In genomic region chr9:90114567-90115307, GRCm38 (mm10) we compare ENCODE assay signal across 8 mouse cellular contexts. TPM values are rescaled to one million over a fixed set of nuclear protein-coding genes. Genes with fewer than 3 reads are reported as not detected.
DNase-seq lines count a peak whose midpoint lies in the region; ATAC-seq and TF ChIP-seq lines count a peak whose summit lies in the region.

Gene Morf4l1, minus strand, starts transcription at chr9:90114774.

- peak within 1 kb of the TSS; percentile 94 for H3K27ac ChIP-seq in CH12.LX (ENCODE audit: insufficient read depth, low read depth)
- peak within 1 kb of the TSS; percentile 95 for H3K27ac ChIP-seq in forebrain, embryonic 11.5 days (ENCODE audit: low read depth, low read length)
- H3K27ac ChIP-seq in heart, embryonic 16.5 days (ENCODE audit: low read length), result peak within 1 kb of the TSS; percentile 100
- H3K27ac ChIP-seq in liver, embryonic 16.5 days (ENCODE audit: low read length), result peak within 1 kb of the TSS; percentile 99
- peak within 1 kb of the TSS; percentile 99 for H3K27ac ChIP-seq in neural tube, embryonic 13.5 days (replicated peaks)
- H3K27ac ChIP-seq in testis, adult 2 months (ENCODE audit: control insufficient read depth, insufficient read depth, low read depth, low read length), result peak within 1 kb of the TSS; percentile 100

- under 1% methylated on average over 38 of the region's 40 CpGs for WGBS in forebrain, embryonic 11.5 days
- 1% methylated on average over 40 of the region's 40 CpGs for WGBS in heart, embryonic 16.5 days
- 1% methylated on average over 39 of the region's 40 CpGs for WGBS in liver, embryonic 16.5 days (ENCODE audit: insufficient replicate concordance)
- 1% methylated on average over 40 of the region's 40 CpGs for WGBS in neural tube, embryonic 13.5 days

- peak; percentile 61 for TF ChIP-seq POLR2A in CH12.LX (IDR thresholded peaks at IDR 0.05; ENCODE audit: low read depth, low read length)
- peak; percentile 84 for TF ChIP-seq POLR2A in testis, adult 2 months (IDR thresholded peaks at IDR 0.05; ENCODE audit: control insufficient read depth, low read depth, low read length)

- no peak for TF ChIP-seq CTCF in CH12.LX (conservative IDR thresholded peaks at IDR 0.05 in 1 of 2, IDR thresholded peaks at IDR 0.05 in 1 of 2; ENCODE audit: low read depth in 2 of 2, low read length in 2 of 2)
- TF ChIP-seq CTCF in testis, adult 2 months (IDR thresholded peaks at IDR 0.05; ENCODE audit: control insufficient read depth, insufficient read depth, insufficient replicate concordance, low read depth, low read length), result no peak

- TF ChIP-seq EP300 in CH12.LX (IDR thresholded peaks at IDR 0.05; ENCODE audit: low read length), result no peak

- H3K9ac ChIP-seq in CH12.LX (ENCODE audit: insufficient read depth, low read depth), result peak within 1 kb of the TSS; percentile 91
- peak within 1 kb of the TSS; percentile 93 for H3K9ac ChIP-seq in forebrain, embryonic 11.5 days (ENCODE audit: low read length)
- H3K9ac ChIP-seq in heart, embryonic 16.5 days (ENCODE audit: low read length), result peak within 1 kb of the TSS; percentile 100
- H3K9ac ChIP-seq in liver, embryonic 16.5 days (ENCODE audit: low read depth, low read length), result peak within 1 kb of the TSS; percentile 98
- peak within 1 kb of the TSS; percentile 98 for H3K9ac ChIP-seq in neural tube, embryonic 13.5 days

- peaks cover 0 to 2% of the 10 kb centered on the region in 2 experiments for H3K36me3 ChIP-seq in CH12.LX (replicated peaks in 1 of 2; ENCODE audit: control insufficient read depth in 1 of 2, insufficient read depth in 1 of 2, low read length in 1 of 2)
- no peaks in the 10 kb centered on the region for H3K36me3 ChIP-seq in forebrain, embryonic 11.5 days (ENCODE audit: control insufficient read depth, insufficient read depth, low read length)
- H3K36me3 ChIP-seq in heart, embryonic 16.5 days (ENCODE audit: control insufficient read depth, insufficient read depth), result no peaks in the 10 kb centered on the region
- H3K36me3 ChIP-seq in liver, embryonic 16.5 days (ENCODE audit: control insufficient read depth, insufficient read depth), result no peaks in the 10 kb centered on the region
- no peaks in the 10 kb centered on the region for H3K36me3 ChIP-seq in neural tube, embryonic 13.5 days
- H3K36me3 ChIP-seq in testis, adult 2 months (ENCODE audit: control insufficient read depth, insufficient read depth, low read length), result peaks cover 1% of the 10 kb centered on the region; the same call in 1 of the 2 replicates

- DNase-seq in CH12.LX (ENCODE audit: extremely low read depth), result peak; percentile 95
- DNase-seq in c-Kit-positive CD71-positive TER-119-negative erythroid progenitor cells, embryonic 14.5 days (ENCODE audit: low read depth), result peak; percentile 82
- DNase-seq in forebrain, embryonic 11.5 days (ENCODE audit: low spot score), result peak; percentile 99
- DNase-seq in kidney, postnatal 4 days, result peak; percentile 97 to 99

- ATAC-seq in forebrain, embryonic 11.5 days (replicated peaks; ENCODE audit: low FRiP score), result peak; percentile 99
- ATAC-seq in heart, embryonic 16.5 days (replicated peaks; ENCODE audit: extremely low read depth, insufficient read depth, low FRiP score), result peak; percentile 97
- peak; percentile 97 for ATAC-seq in liver, embryonic 16.5 days (ENCODE audit: low read depth)
- ATAC-seq in neural tube, embryonic 13.5 days (ENCODE audit: low read depth), result peak; percentile 99

- H3K4me1 ChIP-seq in CH12.LX (ENCODE audit: control insufficient read depth in 1 of 2, insufficient read depth in 2 of 2), result peaks cover 0 to 23% of the 10 kb centered on the region in 2 experiments; a peak in 2 of 4 replicates
- H3K4me1 ChIP-seq in forebrain, embryonic 11.5 days (replicated peaks; ENCODE audit: control insufficient read depth, insufficient read depth, low read length), result peaks cover 5% of the 10 kb centered on the region; the same call in 1 of the 2 replicates
- H3K4me1 ChIP-seq in heart, embryonic 16.5 days (ENCODE audit: control insufficient read depth, insufficient read depth, low read length), result peaks cover 25% of the 10 kb centered on the region
- H3K4me1 ChIP-seq in liver, embryonic 16.5 days (ENCODE audit: control insufficient read depth, low read depth, low read length), result peaks cover 18% of the 10 kb centered on the region
- H3K4me1 ChIP-seq in neural tube, embryonic 13.5 days (replicated peaks), result peaks cover 39% of the 10 kb centered on the region
- no peaks in the 10 kb centered on the region; the same call in 1 of the 2 replicates for H3K4me1 ChIP-seq in testis, adult 2 months (ENCODE audit: control insufficient read depth, insufficient read depth, low read length)

- H3K27me3 ChIP-seq in CH12.LX (replicated peaks), result no peaks in the 10 kb centered on the region
- no peaks in the 10 kb centered on the region for H3K27me3 ChIP-seq in forebrain, embryonic 11.5 days (ENCODE audit: control insufficient read depth, insufficient read depth, low read length)
- no peaks in the 10 kb centered on the region for H3K27me3 ChIP-seq in heart, embryonic 16.5 days (ENCODE audit: control insufficient read depth, insufficient read depth, low read length)
- H3K27me3 ChIP-seq in liver, embryonic 16.5 days (ENCODE audit: control insufficient read depth, insufficient read depth, low read depth, low read length), result no peaks in the 10 kb centered on the region
- no peaks in the 10 kb centered on the region; the same call in 1 of the 2 replicates for H3K27me3 ChIP-seq in neural tube, embryonic 13.5 days
- no peaks in the 10 kb centered on the region for H3K27me3 ChIP-seq in testis, adult 2 months (ENCODE audit: control insufficient read depth, insufficient read depth, low read length)

- no peak for TF ChIP-seq RAD21 in CH12.LX (IDR thresholded peaks at IDR 0.05; ENCODE audit: low read depth, low read length)

- dilution Hi-C loops in CH12.LX (cut with MboI; ENCODE audit: extremely low pct_ligation_motif_present, extremely low pct_unique_long_range_greater_than_20kb, low sequenced_read_pairs), result no loop called here

- peaks cover 39% of the 10 kb centered on the region for H3K79me2 ChIP-seq in CH12.LX (replicated peaks; ENCODE audit: control insufficient read depth, extremely low read depth, insufficient read depth, poor library complexity, severe bottlenecking)

- H3K9me3 ChIP-seq in CH12.LX (replicated peaks; ENCODE audit: low read length), result no peaks in the 10 kb centered on the region
- no peaks in the 10 kb centered on the region for H3K9me3 ChIP-seq in forebrain, embryonic 11.5 days (ENCODE audit: control insufficient read depth, low read length)
- H3K9me3 ChIP-seq in heart, embryonic 16.5 days (replicated peaks; ENCODE audit: control insufficient read depth, low read length), result no peaks in the 10 kb centered on the region
- H3K9me3 ChIP-seq in liver, embryonic 16.5 days (replicated peaks; ENCODE audit: control insufficient read depth, low read length), result no peaks in the 10 kb centered on the region
- H3K9me3 ChIP-seq in neural tube, embryonic 13.5 days, result no peaks in the 10 kb centered on the region

- peak within 1 kb of the TSS; percentile 95 for H3K4me2 ChIP-seq in CH12.LX (ENCODE audit: insufficient read depth, low read depth, poor library complexity, severe bottlenecking)
- H3K4me2 ChIP-seq in forebrain, embryonic 11.5 days (ENCODE audit: low read depth, low read length, severe bottlenecking), result peak within 1 kb of the TSS; percentile 76
- H3K4me2 ChIP-seq in heart, embryonic 16.5 days (ENCODE audit: low read depth, low read length), result peak within 1 kb of the TSS; percentile 96
- H3K4me2 ChIP-seq in liver, embryonic 16.5 days (ENCODE audit: low read depth, low read length), result peak within 1 kb of the TSS; percentile 93
- H3K4me2 ChIP-seq in neural tube, embryonic 13.5 days, result peak within 1 kb of the TSS; percentile 92

- in situ Hi-C loops in CH12.LX (cut with MboI; ENCODE audit: low pct_ligation_motif_present, low pct_unique_long_range_greater_than_20kb, low sequenced_read_pairs), result loop anchor here (5.0 kb wide), 1 partner anchor 83 kb away; no protein-coding TSS in a partner anchor

- peak within 1 kb of the TSS; percentile 86 to 99 (median 89) for H3K4me3 ChIP-seq in CH12.LX (replicated peaks in 1 of 3; ENCODE audit: low read depth in 2 of 3, low read length in 2 of 3, poor library complexity in 1 of 3)
- H3K4me3 ChIP-seq in forebrain, embryonic 11.5 days (ENCODE audit: low read depth, low read length), result peak within 1 kb of the TSS; percentile 77
- H3K4me3 ChIP-seq in heart, embryonic 16.5 days (ENCODE audit: low read length), result peak within 1 kb of the TSS; percentile 96
- H3K4me3 ChIP-seq in liver, embryonic 16.5 days (ENCODE audit: low read depth, low read length), result peak within 1 kb of the TSS; percentile 100
- H3K4me3 ChIP-seq in neural tube, embryonic 13.5 days, result peak within 1 kb of the TSS; percentile 92
- H3K4me3 ChIP-seq in testis, adult 2 months (ENCODE audit: control insufficient read depth, low read depth, low read length), result peak within 1 kb of the TSS; percentile 99

TF ChIP-seq in CH12.LX, 34 proteins besides CTCF, POLR2A, EP300 and RAD21 (continues in another document):
- TF ChIP-seq HCFC1 (IDR thresholded peaks at IDR 0.05; ENCODE audit: low read depth, low read length), result peak; percentile 95
- TF ChIP-seq MXI1 (IDR thresholded peaks at IDR 0.05; ENCODE audit: low read depth, low read length), result peak; percentile 44; the same call in 1 of the 2 replicates
- 0 out of 2 replicates have a peak, but pooled peaks have one; percentile 19 for TF ChIP-seq NELFE (IDR thresholded peaks at IDR 0.05; ENCODE audit: low read depth, low read length)
- TF ChIP-seq SIN3A (IDR thresholded peaks at IDR 0.05; ENCODE audit: low read length), result peak; percentile 80
- 0 out of 2 replicates have a peak, but pooled peaks have one; percentile 6 for TF ChIP-seq ETS1 (conservative IDR thresholded peaks at IDR 0.05; ENCODE audit: low read depth, low read length)
- TF ChIP-seq MAFK (IDR thresholded peaks at IDR 0.05; ENCODE audit: insufficient replicate concordance, low read length), result 0 out of 2 replicates have a peak, but pooled peaks have one; percentile 9
- TF ChIP-seq JUND (conservative IDR thresholded peaks at IDR 0.05; ENCODE audit: low read depth, low read length), result no peak
- TF ChIP-seq GABPA (IDR thresholded peaks at IDR 0.05; ENCODE audit: insufficient replicate concordance, low read depth, low read length), result peak; percentile 93
- TF ChIP-seq TBP (conservative IDR thresholded peaks at IDR 0.05; ENCODE audit: low read depth, low read length), result 0 out of 2 replicates have a peak, but pooled peaks have one; percentile 38
- TF ChIP-seq MAZ (IDR thresholded peaks at IDR 0.05; ENCODE audit: low read depth, low read length), result peak; percentile 86

RNA-seq across cellular contexts. Expression of gene Morf4l1, which starts in this region (rescaled TPM):
- total RNA-seq in CH12.LX (2012; rRNA removed), result 127 and 139 TPM in 2 replicates
- 219 and 225 TPM in 2 replicates for total RNA-seq in CH12.LX (2014; rRNA removed)
- 233 and 294 TPM in 2 replicates for polyA plus RNA-seq in CH12.LX (2012; ENCODE audit: insufficient read length, low read depth)
- 484 and 515 TPM in 2 replicates for polyA plus RNA-seq in forebrain, embryonic 11.5 days (2014; fragmentation: Nextera tagmentation; extraction: Ambion mirVana)
- 294 and 363 TPM in 2 replicates for polyA plus RNA-seq in heart, embryonic 16.5 days (2015; fragmentation: Nextera tagmentation; extraction: Ambion mirVana)
- 103 and 110 TPM in 2 replicates for polyA plus RNA-seq in liver, embryonic 16.5 days (2015; fragmentation: Nextera tagmentation; extraction: Ambion mirVana)
- polyA plus RNA-seq in neural tube, embryonic 13.5 days (2015; fragmentation: Nextera tagmentation; extraction: Ambion mirVana), result 519 and 526 TPM in 2 replicates
- 594 and 775 TPM in 2 replicates for polyA plus RNA-seq in testis, adult 2 months (2012; rRNA removed)

Comparison
In these comparisons a context has a peak if more than half of its experiments do, and no peak if none do; other contexts are left out.
1. Peak in every context shown above with its lines: DNase-seq, ATAC-seq, H3K4me3 ChIP-seq and H3K27ac ChIP-seq.